In the genomic region with DNA sequence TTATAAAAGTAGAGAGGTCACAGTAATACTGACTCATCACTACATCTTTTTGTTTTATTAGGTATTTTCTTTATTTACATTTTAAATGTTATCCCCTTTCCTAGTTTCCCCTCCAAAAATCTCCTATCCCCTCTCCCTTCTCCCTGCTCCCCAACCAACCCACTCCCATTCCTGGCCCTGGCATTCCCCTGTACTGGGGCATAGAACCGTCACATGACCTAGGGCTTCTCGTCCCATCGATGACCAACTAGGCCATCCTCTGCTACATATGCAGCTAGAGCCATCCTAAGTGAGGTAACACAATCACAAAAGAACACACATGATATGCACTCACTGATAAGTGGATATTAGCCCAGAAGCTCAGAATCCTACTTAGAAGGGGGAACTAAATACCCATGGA, we compare ENCODE assay signal across 18 mouse cellular contexts. TPM values are rescaled to one million over a fixed set of nuclear protein-coding genes. Genes with fewer than 3 reads are reported as not detected.
"Had no signal": no experiment of that assay in that cellular context is flagged by ENCODE, and none has a peak within 500 bp of the region (broad histone marks: within the 10 kb centered on the region; RNA-seq: fewer than 3 reads in every experiment).

No protein-coding gene starts in this region.

RNA-seq across cellular contexts. Expression of a gene that starts 14.2 kb away (rescaled TPM):
- total RNA-seq: forebrain, postnatal 0 days; gastrocnemius, adult 18-20 months; gastrocnemius, postnatal 10 days; gastrocnemius, postnatal 14 days; gastrocnemius, postnatal 25 days; gastrocnemius, postnatal 36 days; gastrocnemius, postnatal 4 days; granulocyte monocyte progenitor cell, adult 5-6 weeks; heart, adult 18-20 months; heart, adult 2 months; heart, adult 8-10 months had no signal
- polyA plus RNA-seq: cortical plate, adult 2 months; erythroblast, embryonic 14.5 days; forebrain, embryonic 12.5 days; forebrain, embryonic 13.5 days; forebrain, embryonic 14.5 days; forebrain, embryonic 16.5 days; forebrain, postnatal 0 days; frontal cortex, adult 2 months; heart, adult 2 months had no signal
